Mouse (Mus musculus) heart, adult 18-20 months (tissue): ENCODE measurements at regions not wholly inside any gene's neighbourhood (a gene's known extent, or its start where the extent isn't known, plus 50 kb on each side); places are given as distances from the start of the nearest gene placed in this dataset.

Experiments used
- DNase-seq, 2 experiments: peaks; one replicate each; pipeline ENCODE4 v3.0.0; 2021 to 2022; ENCODE audit warnings: mixed read lengths in 1 of 2

DNA sequence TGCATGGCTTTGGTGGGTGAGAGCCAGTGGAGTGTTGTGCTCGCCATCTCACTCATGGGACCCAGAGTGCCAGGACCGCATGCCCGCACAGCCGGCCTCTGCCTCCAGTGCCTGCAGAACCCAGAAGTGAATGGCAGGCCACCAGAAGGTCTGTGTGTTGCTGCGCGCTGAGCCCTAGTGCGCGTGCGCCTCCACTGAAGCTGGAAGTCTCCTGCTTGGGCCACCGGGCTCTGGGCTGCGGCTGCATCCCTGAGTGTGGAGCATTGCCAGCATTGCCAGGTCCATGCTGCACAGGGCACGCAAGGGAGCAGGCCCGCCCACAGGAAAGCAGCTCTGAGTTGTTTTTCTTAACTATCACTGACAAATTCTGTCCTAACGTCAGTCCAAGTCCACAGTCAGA lies 785.7 kb downstream of the Gm6760 start:
- DNase-seq, result no peak

DNA sequence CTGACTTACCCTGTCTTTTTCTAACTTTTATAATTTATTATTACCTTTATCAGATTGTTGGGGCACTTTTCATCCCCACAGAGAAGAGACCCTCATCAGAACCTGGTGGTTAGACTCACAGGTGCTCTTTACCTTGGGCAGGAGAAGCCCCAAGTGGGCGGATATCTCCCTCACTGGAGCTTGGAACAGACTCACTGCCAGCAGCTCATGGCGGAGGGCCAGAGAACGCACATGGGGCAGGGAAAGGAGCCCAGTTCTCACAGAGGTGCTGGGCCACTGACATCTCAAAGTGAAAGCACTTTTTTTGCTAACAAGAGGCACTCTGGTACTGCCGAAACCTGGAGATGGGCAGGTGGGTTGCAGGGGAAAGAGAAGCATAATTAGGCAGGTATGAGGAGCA lies 786.3 kb downstream of the Gm6760 start:
- peak; percentile 23 to 63 for DNase-seq

DNA sequence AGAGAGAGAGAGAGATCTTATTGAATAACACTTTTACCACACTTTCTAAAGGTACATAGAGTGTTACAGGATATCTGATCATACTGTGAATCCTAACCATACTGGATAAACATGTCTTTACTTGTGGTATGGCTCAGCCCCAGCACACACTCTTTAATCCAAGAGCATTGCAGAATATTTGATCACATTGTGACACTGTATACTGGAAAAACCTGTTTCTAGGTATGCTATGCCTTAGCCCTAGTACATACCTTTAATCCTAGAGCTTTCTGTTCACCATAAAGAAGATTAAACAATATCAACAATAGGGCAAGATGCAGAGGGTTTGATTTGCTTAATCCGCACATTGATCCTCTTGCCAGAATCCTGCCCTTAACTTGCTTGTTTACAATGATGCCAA lies 797.0 kb downstream of the Gm6760 start:
- no peak for DNase-seq
